Mouse (Mus musculus) kidney, postnatal 25 days (tissue): ENCODE measurements around the gene Sec14l1.

Source experiments
- DNase-seq, 2 experiments: peaks; one replicate each; pipeline ENCODE4 v3.0.0; 2021; ENCODE audit warnings: mixed read lengths in 2 of 2

Sec14l1 gene

GRCm38 (mm10) chr11:117130888-117131287 is 15.9 kb downstream of the Sec14l1 start:
- DNase-seq, result no peak

- no peak for DNase-seq
Measured at GRCm38 (mm10) chr11:117131450-117131849, 16.5 kb downstream of the Sec14l1 start.

- no peak for DNase-seq
Measured at GRCm38 (mm10) chr11:117134776-117135387, 19.9 kb downstream of the Sec14l1 start.

GRCm38 (mm10) chr11:117135457-117136290 is 20.7 kb downstream of the Sec14l1 start:
- DNase-seq, result no peak

- DNase-seq, result no peak
Measured at GRCm38 (mm10) chr11:117136880-117137279, 21.9 kb downstream of the Sec14l1 start.

- no peak for DNase-seq
Measured at GRCm38 (mm10) chr11:117138213-117138761, 23.3 kb downstream of the Sec14l1 start.

GRCm38 (mm10) chr11:117138795-117139463 is 24.0 kb downstream of the Sec14l1 start:
- no peak for DNase-seq

- no peak for DNase-seq
Measured at GRCm38 (mm10) chr11:117141376-117142001, 26.5 kb downstream of the Sec14l1 start.

- peak; percentile 78 to 80 for DNase-seq
Measured at GRCm38 (mm10) chr11:117142507-117142906, 27.5 kb downstream of the Sec14l1 start.

- DNase-seq, result no peak
Measured at GRCm38 (mm10) chr11:117145451-117146117, 30.6 kb downstream of the Sec14l1 start.

- no peak for DNase-seq
Measured at GRCm38 (mm10) chr11:117146118-117146506, 31.1 kb downstream of the Sec14l1 start.

GRCm38 (mm10) chr11:117146776-117147536 is 32.0 kb downstream of the Sec14l1 start:
- DNase-seq, result peak; percentile 54 to 79

GRCm38 (mm10) chr11:117148893-117149685 is 34.1 kb downstream of the Sec14l1 start:
- no peak for DNase-seq

- no peak for DNase-seq
Measured at GRCm38 (mm10) chr11:117150467-117150966, 35.5 kb downstream of the Sec14l1 start.

- DNase-seq, result no peak
Measured at GRCm38 (mm10) chr11:117151461-117151860, 36.5 kb downstream of the Sec14l1 start.

- no peak for DNase-seq
Measured at GRCm38 (mm10) chr11:117152541-117152940, 37.6 kb downstream of the Sec14l1 start.

- peak in 1 of 2 experiments; percentile 38 for DNase-seq
Measured at GRCm38 (mm10) chr11:117153553-117153952, 38.6 kb downstream of the Sec14l1 start.

- DNase-seq, result peak; percentile 32 to 67
Measured at GRCm38 (mm10) chr11:117154088-117154815, 39.3 kb downstream of the Sec14l1 start.

GRCm38 (mm10) chr11:117156725-117157124 is 41.8 kb downstream of the Sec14l1 start:
- DNase-seq, result peak; percentile 61 to 67

- DNase-seq, result peak in 1 of 2 experiments; percentile 41
Measured at GRCm38 (mm10) chr11:117158343-117158742, 43.4 kb downstream of the Sec14l1 start.
